10 mouse cellular contexts compared by ENCODE assay signal in the genomic region with DNA sequence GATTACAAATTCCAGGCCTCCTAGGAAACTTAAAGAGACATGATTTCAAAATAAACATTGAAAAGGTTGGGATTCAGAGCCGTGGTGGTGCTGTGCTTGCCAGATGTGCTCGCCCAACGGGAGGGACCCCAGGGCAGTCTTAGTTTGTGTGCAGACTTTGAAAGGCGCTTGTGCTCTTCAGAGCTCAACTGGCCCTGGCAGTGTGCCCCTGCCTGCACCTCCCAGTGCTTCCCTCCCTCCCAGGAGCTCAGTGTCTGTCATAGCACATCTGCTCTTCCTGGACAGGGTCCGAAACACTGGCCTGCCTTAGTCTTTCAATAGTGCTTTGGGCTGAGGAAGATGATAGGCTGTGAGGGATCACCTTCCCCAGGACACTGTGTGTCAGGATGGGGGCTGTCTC. TPM values are rescaled to one million over a fixed set of nuclear protein-coding genes. Genes with fewer than 3 reads are reported as not detected.
DNase-seq lines count a peak whose midpoint lies in the region; ATAC-seq lines count a peak whose summit lies in the region.
"Had no signal": no experiment of that assay in that cellular context is flagged by ENCODE, and none has a peak within 500 bp of the region (broad histone marks: within the 10 kb centered on the region; RNA-seq: fewer than 3 reads in every experiment).

No protein-coding gene starts in this region.

- no peaks in the 10 kb centered on the region for H3K36me3 ChIP-seq in heart, embryonic 12.5 days
- 0 out of 2 replicates have a peak, but pooled peaks cover 2% of the 10 kb centered on the region for H3K36me3 ChIP-seq in heart, embryonic 11.5 days (ENCODE audit: control insufficient read depth, insufficient read depth, low read length)
- H3K36me3 ChIP-seq in midbrain, embryonic 10.5 days, result peaks cover 12% of the 10 kb centered on the region
- H3K36me3 ChIP-seq in midbrain, embryonic 11.5 days (ENCODE audit: control insufficient read depth, insufficient read depth, low read length), result no peaks in the 10 kb centered on the region
- H3K36me3 ChIP-seq in stomach, embryonic 14.5 days (ENCODE audit: control insufficient read depth, insufficient read depth, low read length), result no peaks in the 10 kb centered on the region
- H3K36me3 ChIP-seq in forebrain, embryonic 16.5 days (ENCODE audit: control insufficient read depth, insufficient read depth), result no peaks in the 10 kb centered on the region

- ATAC-seq in heart, embryonic 12.5 days (ENCODE audit: insufficient number of reproducible peaks, low FRiP score), result no peak
- ATAC-seq in heart, embryonic 11.5 days (replicated peaks; ENCODE audit: insufficient number of reproducible peaks, low FRiP score, low TSS enrichment), result no peak
- ATAC-seq in midbrain, embryonic 11.5 days (ENCODE audit: low FRiP score), result no peak
- peak; percentile 26; the same call in 1 of the 2 replicates for ATAC-seq in stomach, embryonic 14.5 days (ENCODE audit: insufficient number of reproducible peaks, insufficient read depth, low FRiP score, low read depth)
- no peak for ATAC-seq in erythroblast, adult 5-6 weeks (replicated peaks; ENCODE audit: low FRiP score, poor library complexity, severe bottlenecking)
- no peak for ATAC-seq in forebrain, embryonic 16.5 days

- H3K4me2 ChIP-seq in heart, embryonic 12.5 days, result no peak overlapping the region
- H3K4me2 ChIP-seq in heart, embryonic 11.5 days, result no peak overlapping the region
- H3K4me2 ChIP-seq in midbrain, embryonic 11.5 days, result no peak overlapping the region
- 0 out of 2 replicates have a peak overlapping the region, but pooled peaks have one; percentile 10 for H3K4me2 ChIP-seq in stomach, embryonic 14.5 days (replicated peaks; ENCODE audit: low read depth, low read length)
- H3K4me2 ChIP-seq in forebrain, embryonic 16.5 days (ENCODE audit: low read length), result no peak overlapping the region

- H3K27me3 ChIP-seq in heart, embryonic 12.5 days (replicated peaks), result no peaks in the 10 kb centered on the region
- H3K27me3 ChIP-seq in heart, embryonic 11.5 days (ENCODE audit: control insufficient read depth, insufficient read depth, low read length), result no peaks in the 10 kb centered on the region
- no peaks in the 10 kb centered on the region for H3K27me3 ChIP-seq in midbrain, embryonic 10.5 days (ENCODE audit: low read depth, poor library complexity, severe bottlenecking)
- no peaks in the 10 kb centered on the region for H3K27me3 ChIP-seq in midbrain, embryonic 11.5 days (ENCODE audit: control insufficient read depth, insufficient read depth, low read length)
- no peaks in the 10 kb centered on the region for H3K27me3 ChIP-seq in stomach, embryonic 14.5 days (ENCODE audit: control insufficient read depth, insufficient read depth, low read length)
- no peaks in the 10 kb centered on the region for H3K27me3 ChIP-seq in forebrain, embryonic 16.5 days (replicated peaks; ENCODE audit: control insufficient read depth, insufficient read depth, low read length)
- H3K27me3 ChIP-seq: megakaryocyte, embryonic 14.5 days had no signal

- DNase-seq in midbrain, embryonic 10.5 days (ENCODE audit: low spot score), result no peak
- no peak for DNase-seq in midbrain, embryonic 11.5 days (ENCODE audit: low spot score, missing footprints)
- DNase-seq in gastrocnemius, postnatal 25 days, result peak; percentile 77
- DNase-seq: adrenal gland, adult 8-10 months had no signal

- peaks cover 79% of the 10 kb centered on the region for H3K4me1 ChIP-seq in heart, embryonic 12.5 days (replicated peaks)
- peaks cover 75% of the 10 kb centered on the region for H3K4me1 ChIP-seq in heart, embryonic 11.5 days (ENCODE audit: control insufficient read depth, insufficient read depth, low read length)
- peaks cover 56% of the 10 kb centered on the region for H3K4me1 ChIP-seq in midbrain, embryonic 10.5 days
- peaks cover 38% of the 10 kb centered on the region for H3K4me1 ChIP-seq in midbrain, embryonic 11.5 days (ENCODE audit: control insufficient read depth, insufficient read depth, low read length)
- H3K4me1 ChIP-seq in stomach, embryonic 14.5 days (ENCODE audit: control insufficient read depth, insufficient read depth, low read length), result peaks cover 54% of the 10 kb centered on the region
- peaks cover 37% of the 10 kb centered on the region for H3K4me1 ChIP-seq in forebrain, embryonic 16.5 days (replicated peaks; ENCODE audit: control insufficient read depth, insufficient read depth, low read length)

- H3K9ac ChIP-seq in heart, embryonic 12.5 days, result peak overlapping the region; percentile 17; the same call in 1 of the 2 replicates
- H3K9ac ChIP-seq in heart, embryonic 11.5 days (ENCODE audit: low read depth, low read length), result no peak overlapping the region
- no peak overlapping the region for H3K9ac ChIP-seq in midbrain, embryonic 11.5 days (ENCODE audit: low read length)
- no peak overlapping the region for H3K9ac ChIP-seq in stomach, embryonic 14.5 days (replicated peaks; ENCODE audit: low read depth, low read length)
- H3K9ac ChIP-seq in forebrain, embryonic 16.5 days (replicated peaks; ENCODE audit: low read depth, low read length), result no peak overlapping the region

- no peaks in the 10 kb centered on the region for H3K9me3 ChIP-seq in heart, embryonic 12.5 days (replicated peaks)
- H3K9me3 ChIP-seq in heart, embryonic 11.5 days (replicated peaks; ENCODE audit: control insufficient read depth, low read length), result no peaks in the 10 kb centered on the region
- H3K9me3 ChIP-seq in midbrain, embryonic 10.5 days (replicated peaks), result no peaks in the 10 kb centered on the region
- H3K9me3 ChIP-seq in midbrain, embryonic 11.5 days (ENCODE audit: control insufficient read depth, low read length), result no peaks in the 10 kb centered on the region
- no peaks in the 10 kb centered on the region for H3K9me3 ChIP-seq in stomach, embryonic 14.5 days (ENCODE audit: control insufficient read depth, low read depth, low read length)
- no peaks in the 10 kb centered on the region for H3K9me3 ChIP-seq in forebrain, embryonic 16.5 days (ENCODE audit: control insufficient read depth, low read length)
- H3K9me3 ChIP-seq: megakaryocyte, embryonic 14.5 days had no signal

- no peak overlapping the region for H3K4me3 ChIP-seq in heart, embryonic 12.5 days
- H3K4me3 ChIP-seq in heart, embryonic 11.5 days (ENCODE audit: low read depth, low read length), result no peak overlapping the region
- H3K4me3 ChIP-seq in midbrain, embryonic 10.5 days, result no peak overlapping the region
- H3K4me3 ChIP-seq in midbrain, embryonic 11.5 days (ENCODE audit: low read depth, low read length), result no peak overlapping the region
- H3K4me3 ChIP-seq in stomach, embryonic 14.5 days (ENCODE audit: low read depth, low read length), result no peak overlapping the region
- no peak overlapping the region for H3K4me3 ChIP-seq in forebrain, embryonic 16.5 days (replicated peaks; ENCODE audit: low read length)
- H3K4me3 ChIP-seq: megakaryocyte, embryonic 14.5 days had no signal

- WGBS in heart, embryonic 12.5 days, result 53% methylated on average over 5 of the region's 5 CpGs
- 42% methylated on average over 5 of the region's 5 CpGs for WGBS in heart, embryonic 11.5 days (ENCODE audit: insufficient replicate concordance)
- 52% methylated on average over 5 of the region's 5 CpGs for WGBS in midbrain, embryonic 10.5 days
- 60% methylated on average over 5 of the region's 5 CpGs for WGBS in midbrain, embryonic 11.5 days
- WGBS in stomach, embryonic 14.5 days, result 26% methylated on average over 5 of the region's 5 CpGs
- WGBS in forebrain, embryonic 16.5 days, result 57% methylated on average over 5 of the region's 5 CpGs

- H3K27ac ChIP-seq in heart, embryonic 12.5 days (ENCODE audit: poor library complexity, severe bottlenecking), result no peak overlapping the region; the same call in 1 of the 2 replicates
- no peak overlapping the region for H3K27ac ChIP-seq in heart, embryonic 11.5 days (ENCODE audit: low read depth, low read length)
- peak overlapping the region; percentile 30; the same call in 1 of the 2 replicates for H3K27ac ChIP-seq in midbrain, embryonic 10.5 days (replicated peaks)
- no peak overlapping the region for H3K27ac ChIP-seq in midbrain, embryonic 11.5 days (ENCODE audit: low read depth, low read length)
- H3K27ac ChIP-seq in stomach, embryonic 14.5 days (ENCODE audit: low read length), result peak overlapping the region; percentile 83
- no peak overlapping the region for H3K27ac ChIP-seq in forebrain, embryonic 16.5 days (ENCODE audit: low read length)

RNA-seq across cellular contexts. Expression of a gene that starts 15.9 kb away (rescaled TPM):
- polyA plus RNA-seq in heart, embryonic 12.5 days (2016; fragmentation: Nextera tagmentation; extraction: Ambion mirVana), result 53.4 and 56.6 TPM in 2 replicates
- 32.6 and 39.4 TPM in 2 replicates for polyA plus RNA-seq in heart, embryonic 11.5 days (2014; fragmentation: Nextera tagmentation; extraction: Ambion mirVana)
- polyA plus RNA-seq in midbrain, embryonic 10.5 days (2016; fragmentation: Nextera tagmentation; extraction: Ambion mirVana), result 49.9 and 58.0 TPM in 2 replicates
- 32.4 and 36.7 TPM in 2 replicates for polyA plus RNA-seq in midbrain, embryonic 11.5 days (2014; fragmentation: Nextera tagmentation; extraction: Ambion mirVana)
- total RNA-seq in gastrocnemius, postnatal 25 days (2021), result 10 to 100 TPM; 40.7 to 45.1 TPM
- polyA plus RNA-seq in stomach, embryonic 14.5 days (2014; fragmentation: Nextera tagmentation; extraction: Ambion mirVana), result 41.1 and 42.7 TPM in 2 replicates
- 15.7 and 16.9 TPM in 2 replicates for total RNA-seq in erythroblast, adult 5-6 weeks (2015; ENCODE audit: low replicate concordance)
- total RNA-seq in erythroblast, adult 5-6 weeks (2017; ENCODE audit: low replicate concordance), result 27.2 and 32.7 TPM in 2 replicates
- polyA plus RNA-seq in forebrain, embryonic 16.5 days (2015; fragmentation: Nextera tagmentation; extraction: Ambion mirVana), result 76.9 and 83.7 TPM in 2 replicates

Comparison
In these comparisons a context has a peak if more than half of its experiments do, and no peak if none do; other contexts are left out.
1. H3K27ac ChIP-seq: peak in midbrain, embryonic 10.5 days (single experiment) and stomach, embryonic 14.5 days (single experiment); none in heart, embryonic 12.5 days (single experiment), heart, embryonic 11.5 days (single experiment), midbrain, embryonic 11.5 days (single experiment) and forebrain, embryonic 16.5 days (single experiment).